Mouse (Mus musculus) spleen, adult 2 months (tissue): ENCODE measurements around the gene Ccdc60. TPM values are rescaled to one million over a fixed set of nuclear protein-coding genes. Genes with fewer than 3 reads are reported as not detected.

Source experiments
- DNase-seq, 2 experiments: peaks; one replicate each; pipeline versions ENCODE4 v3.0.0 to v3.0.0-alpha.2; 2012 to 2021; ENCODE audit warnings: low spot score in 2 of 2, low read depth in 1 of 2
- H3K27ac ChIP-seq: fragments of 200-500 bp; 2 replicates; pipeline ENCODE4 v1.5.1; 2012; ENCODE audit warnings: low read length, inconsistent platforms; ENCODE audit not compliant: insufficient read depth
- H3K27me3 ChIP-seq: fragments of 200-500 bp; 2 replicates; pipeline ENCODE4 v1.6.1; 2012; ENCODE audit warnings: mild to moderate bottlenecking, moderate library complexity, low read length, inconsistent platforms; ENCODE audit not compliant: control insufficient read depth, insufficient read depth
- H3K36me3 ChIP-seq: fragments of 200-500 bp; 2 replicates; pipeline ENCODE4 v1.6.1; 2012; ENCODE audit warnings: mild to moderate bottlenecking, low read length, inconsistent platforms; ENCODE audit not compliant: control insufficient read depth, insufficient read depth
- H3K4me1 ChIP-seq: fragments of 200-500 bp; 2 replicates; pipeline ENCODE4 v1.6.1; 2011; ENCODE audit warnings: inconsistent platforms; ENCODE audit not compliant: control insufficient read depth, insufficient read depth, insufficient read length
- H3K4me3 ChIP-seq: fragments of 200-500 bp; 2 replicates; pipeline ENCODE4 v1.5.1; 2011; ENCODE audit warnings: mild to moderate bottlenecking, inconsistent platforms; ENCODE audit not compliant: insufficient read depth, insufficient read length; ENCODE audit errors: extremely low read depth
- CTCF ChIP-seq: fragments of 200-500 bp; IDR thresholded peaks from 2 replicates; pipeline ENCODE4 v1.5.1; 2011; ENCODE audit warnings: mild to moderate bottlenecking, inconsistent platforms; ENCODE audit not compliant: insufficient read depth, insufficient read length, insufficient replicate concordance; ENCODE audit errors: extremely low read depth
- POLR2A ChIP-seq: fragments of 200-500 bp; IDR thresholded peaks from 2 replicates; pipeline ENCODE4 v1.6.1; 2011; ENCODE audit warnings: low read depth, low read length, inconsistent platforms
- WGBS: fragments of 180-500 bp; shearing (Covaris S2); methylation state at CpG from one replicate; pipeline ENCODE4 v1.1.7; 2018; 5-methylcytosine and 5-hydroxymethylcytosine counted together
- polyA plus RNA-seq: library from polyadenylated mRNA; depleted of rRNA; stranded (reverse); fragments of >200 nt; gene quantifications from 2 replicates; pipeline ENCODE4 v1.2.3, GENCODE M21; 2012

The Ccdc60 gene
- polyA plus RNA-seq, 1 experiment = not detected

- TF ChIP-seq CTCF = peak; percentile 61; the same call in 1 of the 2 replicates
- TF ChIP-seq POLR2A = no peak
- peak; percentile 21 to 32 for DNase-seq
- WGBS = 10% methylated on average over 11 of the region's 11 CpGs
- Histone ChIP-seq H3K27ac (no peak overlapping the region), H3K36me3 (no peaks in the 10 kb centered on the region), H3K4me3 (no peak overlapping the region), H3K4me1 (no peaks in the 10 kb centered on the region), H3K27me3 (no peaks in the 10 kb centered on the region)
Observed at GRCm38 (mm10) chr5:116123344-116123743, 165.4 kb downstream of the Ccdc60 start.

GRCm38 (mm10) chr5:116116567-116116966 is 172.2 kb downstream of the Ccdc60 start:
- WGBS = 26% methylated on average over 9 of the region's 9 CpGs

GRCm38 (mm10) chr5:116116110-116116509 is 172.7 kb downstream of the Ccdc60 start:
- Histone ChIP-seq H3K27ac (no peak overlapping the region), H3K27me3 (no peaks in the 10 kb centered on the region), H3K4me1 (no peaks in the 10 kb centered on the region), H3K4me3 (no peak overlapping the region), H3K36me3 (no peaks in the 10 kb centered on the region)
- TF ChIP-seq POLR2A (no peak), CTCF (no peak)
- WGBS = 77% methylated on average over 4 of the region's 4 CpGs
- no peak for DNase-seq

More at GRCm38 (mm10) chr5:116116567-116116966, 172.2 kb downstream of the Ccdc60 start:
- TF ChIP-seq POLR2A (no peak), CTCF (peak; percentile 64; the same call in 1 of the 2 replicates)
- Histone ChIP-seq H3K4me1 (no peaks in the 10 kb centered on the region), H3K27me3 (no peaks in the 10 kb centered on the region), H3K27ac (no peak overlapping the region), H3K36me3 (no peaks in the 10 kb centered on the region), H3K4me3 (no peak overlapping the region)
- peak in 1 of 2 experiments; percentile 7 for DNase-seq

- DNase-seq = no peak
- TF ChIP-seq CTCF = no peak
- no peak for TF ChIP-seq POLR2A
- 74% methylated on average over 14 of the region's 14 CpGs for WGBS
Observed at GRCm38 (mm10) chr5:116115071-116115834, 173.5 kb downstream of the Ccdc60 start.

GRCm38 (mm10) chr5:116108651-116109050 is 180.1 kb downstream of the Ccdc60 start:
- Histone ChIP-seq H3K27me3 (no peaks in the 10 kb centered on the region), H3K27ac (no peak overlapping the region), H3K4me1 (no peaks in the 10 kb centered on the region), H3K36me3 (no peaks in the 10 kb centered on the region), H3K4me3 (no peak overlapping the region)
- TF ChIP-seq POLR2A = no peak
- no peak for TF ChIP-seq CTCF
- WGBS = 92% methylated on average over 10 of the region's 10 CpGs
- DNase-seq = no peak

More at GRCm38 (mm10) chr5:116115071-116115834, 173.5 kb downstream of the Ccdc60 start:
- no peak overlapping the region for H3K27ac ChIP-seq
- no peaks in the 10 kb centered on the region for H3K4me1 ChIP-seq
- no peak overlapping the region for H3K4me3 ChIP-seq
- H3K36me3 ChIP-seq = no peaks in the 10 kb centered on the region
- H3K27me3 ChIP-seq = no peaks in the 10 kb centered on the region

GRCm38 (mm10) chr5:116084231-116084630 is 204.6 kb downstream of the Ccdc60 start:
- Histone ChIP-seq H3K4me3 (no peak overlapping the region), H3K27me3 (no peaks in the 10 kb centered on the region; the same call in 1 of the 2 replicates), H3K36me3 (no peaks in the 10 kb centered on the region), H3K27ac (no peak overlapping the region), H3K4me1 (no peaks in the 10 kb centered on the region)
- no peak for DNase-seq
- no peak for TF ChIP-seq CTCF
- no peak for TF ChIP-seq POLR2A
- whole genome bisulfite sequencing = 87% methylated on average over 6 of the region's 6 CpGs

GRCm38 (mm10) chr5:116083081-116083480 is 205.7 kb downstream of the Ccdc60 start, which contains the start of gene Tmem233:
Gene Tmem233 (minus strand): TSS chr5:116083244.
- Histone ChIP-seq H3K27me3 (no peaks in the 10 kb centered on the region; the same call in 1 of the 2 replicates), H3K4me1 (no peaks in the 10 kb centered on the region), H3K27ac (no peak within 1 kb of the TSS), H3K36me3 (no peaks in the 10 kb centered on the region), H3K4me3 (no peak within 1 kb of the TSS)
- DNase-seq = no peak
- TF ChIP-seq POLR2A (no peak), CTCF (no peak)
- WGBS = 29% methylated on average over 17 of the region's 17 CpGs
